Mouse (Mus musculus) limb, embryonic 10.5 days (tissue): Measurements from ENCODE around the gene A630023A22Rik. TPM values are rescaled to one million over a fixed set of nuclear protein-coding genes. Genes with fewer than 3 reads are reported as not detected.

Experiments
- DNase-seq: peaks from one replicate; pipeline ENCODE4 v3.0.0-alpha.2; 2017; ENCODE audit warnings: low spot score
- H3K27ac ChIP-seq: fragments of 300-500 bp; sonication (generic); 2 replicates; pipeline ENCODE4 v1.5.1; 2016; ENCODE audit warnings: mild to moderate bottlenecking
- H3K27me3 ChIP-seq: fragments of 300-500 bp; sonication (generic); 2 replicates; pipeline ENCODE4 v1.6.1; 2016; ENCODE audit warnings: low read depth, mild to moderate bottlenecking; ENCODE audit not compliant: poor library complexity, severe bottlenecking
- H3K36me3 ChIP-seq: fragments of 300-500 bp; sonication (generic); 2 replicates; pipeline ENCODE4 v1.6.1; 2016; ENCODE audit warnings: mild to moderate bottlenecking, moderate library complexity
- H3K4me1 ChIP-seq: fragments of 300-500 bp; sonication (generic); 2 replicates; pipeline ENCODE4 v1.6.1; 2016
- H3K4me3 ChIP-seq: fragments of 300-500 bp; sonication (generic); 2 replicates; pipeline ENCODE4 v1.5.1; 2016; ENCODE audit warnings: mild to moderate bottlenecking, moderate library complexity
- H3K9me3 ChIP-seq: fragments of 300-500 bp; sonication (generic); replicated peaks from 2 replicates; pipeline ENCODE4 v1.6.1; 2016; ENCODE audit warnings: mild to moderate bottlenecking
- WGBS: fragments of 180-500 bp; shearing (Covaris S2); methylation state at CpG from one replicate; pipeline ENCODE4 v1.1.7; 2016; 5-methylcytosine and 5-hydroxymethylcytosine counted together
- polyA plus RNA-seq: library from polyadenylated mRNA; unstranded; fragments of >200 nt; fragmentation: Nextera tagmentation; extraction: Ambion mirVana; gene quantifications from 2 replicates; pipeline ENCODE4 v1.2.1, GENCODE M21; 2016

A630023A22Rik gene
- polyA plus RNA-seq, 1 experiment from 2014 or later = not detected

GRCm38 (mm10) chr14:34107594-34107993 lies 5.0 kb upstream of the A630023A22Rik start:
- Histone ChIP-seq H3K4me3 (no peak overlapping the region), H3K9me3 (no peaks in the 10 kb centered on the region), H3K36me3 (no peaks in the 10 kb centered on the region), H3K4me1 (no peaks in the 10 kb centered on the region), H3K27ac (no peak overlapping the region), H3K27me3 (peaks cover 7% of the 10 kb centered on the region; the same call in 1 of the 2 replicates)
- WGBS = 89% methylated on average over 4 of the region's 4 CpGs
- DNase-seq = no peak

- H3K4me1 ChIP-seq = no peaks in the 10 kb centered on the region
- DNase-seq = peak; percentile 58
- peaks cover 7% of the 10 kb centered on the region; the same call in 1 of the 2 replicates for H3K27me3 ChIP-seq
- no peaks in the 10 kb centered on the region for H3K36me3 ChIP-seq
- H3K9me3 ChIP-seq = no peaks in the 10 kb centered on the region
- H3K4me3 ChIP-seq = no peak overlapping the region
- 57% methylated on average over 12 of the region's 12 CpGs for whole genome bisulfite sequencing
- no peak overlapping the region for H3K27ac ChIP-seq
Observed at GRCm38 (mm10) chr14:34106389-34107062, 4.0 kb upstream of the A630023A22Rik start.

- no peak overlapping the region for H3K27ac ChIP-seq
- H3K9me3 ChIP-seq = no peaks in the 10 kb centered on the region
- H3K4me1 ChIP-seq = no peaks in the 10 kb centered on the region
- no peaks in the 10 kb centered on the region for H3K36me3 ChIP-seq
- WGBS = 27% methylated on average over 8 of the region's 8 CpGs
- no peak overlapping the region for H3K4me3 ChIP-seq
- peaks cover 7% of the 10 kb centered on the region; the same call in 1 of the 2 replicates for H3K27me3 ChIP-seq
- DNase-seq = peak; percentile 66
Observed at GRCm38 (mm10) chr14:34104892-34105291, 2.3 kb upstream of the A630023A22Rik start.

- Histone ChIP-seq H3K27me3 (peaks cover 7% of the 10 kb centered on the region; the same call in 1 of the 2 replicates), H3K4me1 (no peaks in the 10 kb centered on the region), H3K9me3 (no peaks in the 10 kb centered on the region), H3K36me3 (no peaks in the 10 kb centered on the region), H3K4me3 (no peak overlapping the region), H3K27ac (no peak overlapping the region)
- WGBS = 69% methylated on average over 3 of the region's 3 CpGs
- DNase-seq = no peak
Observed at GRCm38 (mm10) chr14:34103855-34104254, 1.3 kb upstream of the A630023A22Rik start.

- H3K27ac ChIP-seq = no peak overlapping the region
- no peaks in the 10 kb centered on the region for H3K36me3 ChIP-seq
- 0 out of 2 replicates have a peak, but pooled peaks cover 6% of the 10 kb centered on the region for H3K4me1 ChIP-seq
- H3K4me3 ChIP-seq = no peak overlapping the region
- no peaks in the 10 kb centered on the region for H3K9me3 ChIP-seq
- no peak for DNase-seq
- no peaks in the 10 kb centered on the region for H3K27me3 ChIP-seq
- WGBS = 85% methylated on average over 5 of the region's 5 CpGs
Observed at GRCm38 (mm10) chr14:34096161-34096560, 6.4 kb downstream of the A630023A22Rik start.

GRCm38 (mm10) chr14:34092856-34093255 lies 9.7 kb downstream of the A630023A22Rik start:
- H3K27ac ChIP-seq = no peak overlapping the region
- H3K9me3 ChIP-seq = no peaks in the 10 kb centered on the region
- no peaks in the 10 kb centered on the region for H3K36me3 ChIP-seq
- WGBS = 83% methylated on average over 1 of the region's 1 CpGs
- 0 out of 2 replicates have a peak, but pooled peaks cover 6% of the 10 kb centered on the region for H3K4me1 ChIP-seq
- no peaks in the 10 kb centered on the region for H3K27me3 ChIP-seq
- DNase-seq = no peak
- H3K4me3 ChIP-seq = no peak overlapping the region

- Histone ChIP-seq H3K4me3 (no peak overlapping the region), H3K9me3 (no peaks in the 10 kb centered on the region), H3K36me3 (no peaks in the 10 kb centered on the region), H3K27me3 (no peaks in the 10 kb centered on the region), H3K27ac (no peak overlapping the region), H3K4me1 (0 out of 2 replicates have a peak, but pooled peaks cover 6% of the 10 kb centered on the region)
- DNase-seq = no peak
- 84% methylated on average over 5 of the region's 5 CpGs for WGBS
Observed at GRCm38 (mm10) chr14:34091475-34091874, 11.1 kb downstream of the A630023A22Rik start.

- Histone ChIP-seq H3K9me3 (no peaks in the 10 kb centered on the region), H3K36me3 (no peaks in the 10 kb centered on the region), H3K4me1 (0 out of 2 replicates have a peak, but pooled peaks cover 6% of the 10 kb centered on the region), H3K4me3 (no peak overlapping the region), H3K27ac (no peak overlapping the region), H3K27me3 (no peaks in the 10 kb centered on the region)
- 83% methylated on average over 8 of the region's 8 CpGs for WGBS
- no peak for DNase-seq
Observed at GRCm38 (mm10) chr14:34089796-34090195, 12.8 kb downstream of the A630023A22Rik start.

- WGBS = 87% methylated on average over 2 of the region's 2 CpGs
- H3K36me3 ChIP-seq = no peaks in the 10 kb centered on the region
- H3K4me1 ChIP-seq = 0 out of 2 replicates have a peak, but pooled peaks cover 6% of the 10 kb centered on the region
- H3K27me3 ChIP-seq = no peaks in the 10 kb centered on the region
- H3K27ac ChIP-seq = no peak overlapping the region
- no peaks in the 10 kb centered on the region for H3K9me3 ChIP-seq
- no peak overlapping the region for H3K4me3 ChIP-seq
- DNase-seq = no peak
Observed at GRCm38 (mm10) chr14:34087856-34088398, 14.6 kb downstream of the A630023A22Rik start.

- Histone ChIP-seq H3K36me3 (no peaks in the 10 kb centered on the region), H3K4me1 (0 out of 2 replicates have a peak, but pooled peaks cover 2% of the 10 kb centered on the region), H3K4me3 (no peak overlapping the region), H3K9me3 (no peaks in the 10 kb centered on the region), H3K27me3 (no peaks in the 10 kb centered on the region), H3K27ac (no peak overlapping the region)
- no peak for DNase-seq
- WGBS = 78% methylated on average over 4 of the region's 4 CpGs
Observed at GRCm38 (mm10) chr14:34086806-34087205, 15.7 kb downstream of the A630023A22Rik start.

- no peak for DNase-seq
- WGBS = 76% methylated on average over 4 of the region's 4 CpGs
Observed at GRCm38 (mm10) chr14:34085731-34086130, 16.8 kb downstream of the A630023A22Rik start, which contains the start of gene Anxa8. TSS of gene Anxa8 (plus strand) at chr14:34085981.

GRCm38 (mm10) chr14:34080321-34080997 lies 22.1 kb downstream of the A630023A22Rik start:
- no peak overlapping the region for H3K27ac ChIP-seq
- WGBS = 9% methylated on average over 11 of the region's 11 CpGs
- H3K27me3 ChIP-seq = no peaks in the 10 kb centered on the region
- H3K36me3 ChIP-seq = no peaks in the 10 kb centered on the region
- H3K9me3 ChIP-seq = no peaks in the 10 kb centered on the region
- DNase-seq = peak; percentile 86
- H3K4me1 ChIP-seq = no peaks in the 10 kb centered on the region
- H3K4me3 ChIP-seq = no peak overlapping the region

More at GRCm38 (mm10) chr14:34085731-34086130, 16.8 kb downstream of the A630023A22Rik start, which contains the start of gene Anxa8:
- H3K27me3 ChIP-seq = no peaks in the 10 kb centered on the region
- no peak within 1 kb of the TSS for H3K4me3 ChIP-seq
- no peaks in the 10 kb centered on the region for H3K9me3 ChIP-seq
- H3K36me3 ChIP-seq = no peaks in the 10 kb centered on the region
- no peaks in the 10 kb centered on the region for H3K4me1 ChIP-seq
- no peak within 1 kb of the TSS for H3K27ac ChIP-seq

GRCm38 (mm10) chr14:34078293-34078692 lies 24.3 kb downstream of the A630023A22Rik start:
- no peak for DNase-seq
- H3K4me1 ChIP-seq = no peaks in the 10 kb centered on the region
- H3K9me3 ChIP-seq = no peaks in the 10 kb centered on the region
- no peak overlapping the region for H3K27ac ChIP-seq
- H3K36me3 ChIP-seq = no peaks in the 10 kb centered on the region
- H3K4me3 ChIP-seq = no peak overlapping the region
- WGBS = 79% methylated on average over 4 of the region's 4 CpGs
- H3K27me3 ChIP-seq = no peaks in the 10 kb centered on the region
